Mouse (Mus musculus) cerebellum, postnatal 25 days (tissue): ENCODE results near the gene Gzmk.

Experiments used
- DNase-seq, 2 experiments: peaks; one replicate each; pipeline ENCODE4 v3.0.0; 2021; ENCODE audit warnings: mixed read lengths in 2 of 2

Gzmk gene

GRCm38 (mm10) chr13:113201631-113202030, 24.1 kb downstream of the Gzmk start:
- DNase-seq = no peak

- no peak for DNase-seq
Observed at GRCm38 (mm10) chr13:113200726-113201125, 25.0 kb downstream of the Gzmk start.

GRCm38 (mm10) chr13:113199331-113199730, 26.4 kb downstream of the Gzmk start:
- DNase-seq = no peak

- DNase-seq = no peak
Observed at GRCm38 (mm10) chr13:113197872-113198502, 27.7 kb downstream of the Gzmk start.

GRCm38 (mm10) chr13:113196808-113197674, 28.7 kb downstream of the Gzmk start:
- no peak for DNase-seq

- DNase-seq = no peak
Observed at GRCm38 (mm10) chr13:113183720-113184119, 42.0 kb downstream of the Gzmk start.

GRCm38 (mm10) chr13:113183310-113183709, 42.4 kb downstream of the Gzmk start:
- DNase-seq = no peak

GRCm38 (mm10) chr13:113174162-113174561, 51.5 kb downstream of the Gzmk start:
- no peak for DNase-seq

GRCm38 (mm10) chr13:113170256-113170655, 55.5 kb downstream of the Gzmk start:
- DNase-seq = no peak

- no peak for DNase-seq
Observed at GRCm38 (mm10) chr13:113168018-113168534, 57.6 kb downstream of the Gzmk start.

GRCm38 (mm10) chr13:113164252-113165005, 61.3 kb downstream of the Gzmk start:
- no peak for DNase-seq

- DNase-seq = no peak
Observed at GRCm38 (mm10) chr13:113151556-113151955, 74.2 kb downstream of the Gzmk start.

- DNase-seq = no peak
Observed at GRCm38 (mm10) chr13:113139597-113139996, 86.1 kb downstream of the Gzmk start.

- DNase-seq = no peak
Observed at GRCm38 (mm10) chr13:113129974-113130373, 95.7 kb downstream of the Gzmk start.
